Mouse (Mus musculus) left cerebral cortex, adult 8-10 months (tissue): ENCODE results near the gene Arhgef3. TPM values are rescaled to one million over a fixed set of nuclear protein-coding genes. Genes with fewer than 3 reads are reported as not detected.

Experiments
- microRNA-seq, 2 experiments: library from miRNA; unstranded; fragments of <30 nt; microRNA quantifications; one replicate each; pipeline ENCODE4 v1.2.0; 2022
- total RNA-seq, 4 experiments: library from RNA; stranded (reverse); gene quantifications; 2 replicates each; pipeline ENCODE4 v1.2.4; 2022

Gene Arhgef3
- total RNA-seq, 4 experiments from 2014 or later = 61.6 to 75.8 (median 72.8) TPM

Small RNA genes lying within 50 kb of the gene (microRNA-seq; reads per million reads assigned to microRNA genes)
- 0 reads per million in 2 experiments for gene Gm23633

Other genes starting within 250 kb of the Arhgef3 start
- not detected for gene Asb14, start 220.3 kb upstream of the Arhgef3 start, total RNA-seq
- 10 to 100 TPM; 53.5 to 69.9 (median 65.8) TPM for gene Appl1, start 143.7 kb upstream of the Arhgef3 start, total RNA-seq
- not detected for gene Hesx1, start 120.5 kb upstream of the Arhgef3 start, total RNA-seq
- gene Il17rd, start 76.0 kb upstream of the Arhgef3 start, total RNA-seq = 1 to 10 TPM; 2.3 to 3.0 (median 2.5) TPM